Mouse (Mus musculus) frontal cortex, postnatal 14 days (tissue): ENCODE measurements around the gene S100a8.
A peak's percentile ranks its signal among the peaks of the same experiment; 100 is the strongest.

Experiments used
- DNase-seq, 2 experiments: peaks; one replicate each; pipeline ENCODE4 v3.0.0; 2022; ENCODE audit warnings: low spot score in 2 of 2

S100a8 gene

DNA sequence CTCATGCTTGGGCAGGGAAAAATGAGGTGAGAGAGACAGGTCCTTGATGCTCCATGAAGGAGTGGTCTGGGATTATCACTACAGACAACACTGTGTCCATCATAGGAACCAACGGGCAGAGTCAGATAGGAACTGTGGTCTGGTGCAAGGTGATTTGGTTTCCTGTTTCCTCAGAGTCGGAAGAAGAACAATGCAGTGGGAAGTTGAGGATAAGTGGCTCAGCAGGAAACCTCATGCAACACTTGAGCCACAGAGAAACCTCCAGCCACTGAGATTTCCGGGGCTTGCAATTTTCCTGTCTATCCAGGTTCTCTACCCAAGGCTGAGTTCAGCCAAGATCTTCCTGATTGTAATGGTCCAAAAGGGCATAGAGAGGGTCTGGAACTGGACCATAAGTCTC lies 9.9 kb downstream of the S100a8 start:
- no peak for DNase-seq

DNA sequence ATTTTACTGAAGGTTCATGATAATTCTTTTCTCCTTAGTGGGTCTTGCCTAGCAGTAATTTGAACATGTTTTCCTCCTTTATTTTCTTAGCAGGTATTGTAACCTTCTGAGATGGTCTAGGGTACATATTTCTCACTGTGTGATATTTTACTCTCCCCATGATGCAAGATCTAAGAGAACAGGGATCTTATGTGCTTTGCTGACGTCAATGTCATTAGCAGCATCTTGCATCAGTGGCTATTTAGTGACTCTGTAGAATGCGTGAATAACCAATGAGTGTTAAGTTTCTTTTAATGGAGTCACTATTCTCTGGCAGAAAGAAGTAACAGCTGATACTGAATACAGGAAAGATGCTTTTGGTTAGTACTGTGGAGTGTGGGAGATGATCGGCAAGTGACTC lies 15.2 kb downstream of the S100a8 start:
- no peak for DNase-seq

DNA sequence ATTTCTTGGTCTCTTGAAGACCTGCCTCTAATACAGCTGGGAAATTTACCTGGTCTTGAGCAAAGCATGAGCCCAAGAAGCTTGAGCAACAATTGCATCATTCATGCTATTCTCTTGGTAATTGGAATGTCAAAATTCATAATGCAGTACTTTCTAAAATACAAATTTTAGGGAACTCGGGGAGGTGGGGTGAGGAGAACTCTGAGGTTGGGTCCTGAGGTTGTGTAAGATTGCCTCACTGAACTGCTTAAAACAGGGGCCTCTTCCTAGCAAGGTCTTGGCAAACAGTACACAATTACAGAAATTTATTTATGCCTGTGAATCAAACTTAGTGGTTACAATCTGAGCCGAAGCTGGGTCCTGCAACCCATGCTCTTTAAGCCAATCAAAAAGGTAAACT lies 18.1 kb downstream of the S100a8 start:
- DNase-seq: no peak

DNA sequence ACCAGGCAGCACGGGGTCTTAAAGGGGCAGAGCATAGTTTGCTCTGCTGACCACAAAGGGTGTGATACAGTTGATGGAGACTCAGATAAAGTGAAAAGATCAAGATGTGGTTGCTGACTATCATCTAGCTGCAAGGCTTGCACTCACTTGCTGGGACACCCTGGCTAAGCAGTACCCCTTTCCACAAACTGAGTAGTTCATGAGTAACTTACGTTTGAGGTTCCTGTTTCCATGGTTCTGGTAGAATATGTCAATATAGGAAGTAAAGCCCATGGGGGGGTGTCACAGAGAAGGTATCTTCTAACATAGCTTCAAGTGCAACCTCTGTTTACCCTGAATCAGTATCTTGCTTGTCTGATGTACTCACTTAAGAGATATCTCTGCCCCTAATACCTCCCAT lies 24.7 kb downstream of the S100a8 start:
- no peak for DNase-seq

DNA sequence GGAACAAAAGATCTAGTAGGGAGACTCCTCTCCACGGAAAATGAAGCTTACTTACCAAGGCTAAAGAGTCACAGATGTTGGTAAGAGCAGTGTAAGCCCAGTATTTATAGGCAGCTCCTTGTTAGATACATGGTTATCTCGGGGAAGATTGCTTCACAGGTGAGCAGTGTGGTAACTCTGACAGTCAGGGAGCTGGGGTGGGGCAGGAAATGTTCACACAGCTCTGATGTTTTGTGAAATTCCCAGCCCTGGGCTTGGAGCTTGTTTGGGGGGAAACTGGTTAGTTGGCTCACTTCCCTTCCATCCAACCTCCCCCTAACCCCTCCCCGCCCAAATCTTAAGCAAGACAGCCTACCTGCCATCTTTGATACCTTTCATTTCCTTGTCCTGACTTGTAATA lies 26.8 kb downstream of the S100a8 start, which contains the start of gene S100a9:
S100a9 (minus strand) TSS at position 109 of the 400 bp plus-strand sequence.
- DNase-seq: no peak

DNA sequence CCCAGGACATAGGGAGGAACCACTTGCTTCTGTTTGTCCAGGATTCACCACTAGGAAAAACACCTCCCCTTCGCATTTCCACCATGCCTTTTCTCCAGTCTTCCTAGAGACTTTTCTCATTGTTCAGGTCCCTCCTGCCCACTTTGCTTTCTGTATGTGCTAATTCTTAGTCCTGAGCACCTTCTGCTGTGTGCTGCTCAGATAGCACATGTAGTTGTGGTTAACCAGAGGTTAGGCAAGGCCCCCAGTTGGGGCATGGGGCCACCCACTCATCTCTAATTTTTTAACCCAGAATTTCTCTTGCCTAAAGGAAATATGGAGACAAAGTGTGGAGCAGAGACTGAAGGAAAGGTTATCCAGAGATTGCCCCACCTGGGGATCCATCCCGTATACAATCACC lies 33.5 kb downstream of the S100a8 start:
- no peak for DNase-seq

DNA sequence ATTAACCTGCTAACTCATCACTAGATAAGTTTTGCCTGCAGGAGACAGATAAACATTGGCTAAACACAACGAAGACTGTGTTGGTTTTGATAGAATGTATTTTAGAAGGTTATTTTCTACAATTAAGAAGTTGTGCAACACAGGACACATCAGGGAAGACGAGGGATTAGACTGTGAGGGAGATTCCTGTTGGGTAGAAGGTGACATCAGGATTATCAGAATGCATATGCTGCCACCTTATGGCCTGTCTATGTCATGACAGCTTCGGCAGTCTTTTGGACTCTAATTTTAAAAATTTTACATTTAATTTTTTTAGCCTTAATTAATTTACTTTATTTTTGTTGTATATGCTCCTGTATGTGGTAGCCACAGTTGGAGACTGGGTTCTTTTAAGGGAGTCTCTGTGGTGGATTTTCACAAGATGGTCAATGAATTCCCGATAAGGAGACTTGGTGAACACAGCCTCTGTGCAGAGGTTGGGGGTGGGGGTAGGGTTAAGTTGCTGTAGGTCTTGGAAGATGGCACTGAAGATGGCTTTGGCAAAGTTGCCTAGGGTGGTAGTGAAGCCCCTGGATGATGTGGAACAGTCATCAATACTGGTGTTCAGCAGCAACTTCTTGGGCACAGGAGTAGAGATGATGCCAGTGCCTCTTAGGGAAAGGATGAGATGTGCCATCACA lies 39.9 kb downstream of the S100a8 start:
- DNase-seq: peak in 1 of 2 experiments; percentile 5

DNA sequence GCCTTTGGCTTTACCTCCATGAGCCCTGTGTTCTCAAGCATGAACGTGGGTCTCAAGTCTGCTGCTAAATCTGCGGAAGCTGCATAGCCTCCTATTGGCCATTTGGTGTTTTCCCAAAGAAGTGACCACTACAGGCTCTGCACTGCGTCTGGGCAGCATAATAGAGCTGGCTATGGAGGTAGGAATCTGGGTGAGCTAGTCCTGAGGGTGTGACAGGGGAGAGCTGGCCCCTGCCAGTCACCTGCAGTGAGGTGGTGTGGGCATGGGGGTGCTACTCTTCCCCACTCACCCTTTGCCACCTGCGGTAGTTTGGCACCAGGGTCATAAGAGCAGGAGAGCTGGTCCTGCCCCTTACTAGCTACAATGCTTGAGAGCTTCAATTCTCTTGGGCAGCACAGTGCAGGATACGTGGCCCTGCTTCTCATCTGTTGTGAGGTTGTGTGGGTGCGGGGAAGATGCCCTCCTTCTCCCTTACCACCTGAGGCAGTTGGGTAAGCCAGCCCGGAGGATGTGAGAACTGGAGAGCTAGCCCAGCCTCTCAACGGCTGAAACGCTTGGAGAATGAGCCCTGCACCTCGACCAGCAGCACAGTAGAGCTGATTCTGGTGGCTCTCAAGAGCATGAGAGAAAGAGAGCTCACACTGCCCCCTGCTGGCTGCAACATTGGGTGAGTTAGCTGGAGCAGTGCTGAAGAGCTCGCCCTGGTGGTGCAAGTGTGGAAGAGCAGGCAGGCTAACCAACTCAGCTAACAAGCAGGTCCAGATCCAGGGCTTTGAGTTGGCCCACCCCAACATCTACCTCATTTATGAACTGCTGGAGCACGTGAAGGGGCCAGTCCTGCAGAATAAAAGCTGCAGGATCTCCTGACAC lies 41.0 kb downstream of the S100a8 start:
- DNase-seq: peak; percentile 62 to 72
